Mouse (Mus musculus) lung, postnatal 0 days (tissue): Measurements from ENCODE around the gene Zdhhc13.

ENCODE experiments used
- CTCF ChIP-seq: IDR thresholded peaks from 2 replicates; pipeline ENCODE4 v1.5.1; 2016; ENCODE audit warnings: antibody characterized with exemption, mild to moderate bottlenecking
- EP300 ChIP-seq: IDR thresholded peaks from 2 replicates; pipeline ENCODE4 v1.6.1; 2016; ENCODE audit warnings: antibody characterized with exemption, mild to moderate bottlenecking, control low read depth

DNA sequence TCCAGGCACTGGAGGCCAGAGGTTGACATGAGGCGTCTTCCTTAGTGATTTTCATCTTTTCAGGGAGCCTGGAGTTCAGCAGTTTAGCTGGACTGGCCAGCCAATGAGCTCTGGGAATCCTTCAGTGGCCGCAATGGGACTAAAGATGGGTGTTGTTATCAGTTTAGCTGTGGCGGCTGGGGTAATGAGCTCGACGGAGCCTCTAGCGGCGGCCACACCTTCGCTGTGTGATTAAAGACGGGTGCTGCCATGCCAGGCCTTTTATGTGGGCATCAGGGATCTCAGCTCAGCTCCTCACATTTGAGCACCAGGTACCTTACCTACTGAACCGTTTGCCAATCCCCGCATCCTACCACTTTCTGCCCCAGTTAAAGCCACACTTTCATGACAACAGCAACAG is 82.5 kb downstream of the Zdhhc13 start:
- TF ChIP-seq CTCF: no peak
- TF ChIP-seq EP300: no peak
